Mouse (Mus musculus) heart, embryonic 15.5 days (tissue): ENCODE data around the gene Pms2. TPM values are rescaled to one million over a fixed set of nuclear protein-coding genes. Genes with fewer than 3 reads are reported as not detected.
A peak's percentile ranks its signal among the peaks of the same experiment; 100 is the strongest.

Experiments
- ATAC-seq: fragments of 200-750 bp; cut with Nextera tagmentation; replicated peaks from 2 replicates; pipeline ENCODE4 v1.8.0; 2017; ENCODE audit warnings: low read depth, moderate TSS enrichment; ENCODE audit not compliant: insufficient number of reproducible peaks, insufficient read depth, low FRiP score
- H3K27ac ChIP-seq: fragments of 300-500 bp; sonication (generic); 2 replicates; pipeline ENCODE4 v1.5.1; 2015; ENCODE audit warnings: mild to moderate bottlenecking, inconsistent platforms
- H3K27me3 ChIP-seq: fragments of 300-500 bp; sonication (generic); 2 replicates; pipeline ENCODE4 v1.6.1; 2015; ENCODE audit warnings: inconsistent platforms
- H3K36me3 ChIP-seq: fragments of 300-500 bp; sonication (generic); 2 replicates; pipeline ENCODE4 v1.6.1; 2015; ENCODE audit warnings: mild to moderate bottlenecking, inconsistent platforms
- H3K4me1 ChIP-seq: fragments of 300-500 bp; sonication (generic); replicated peaks from 2 replicates; pipeline ENCODE4 v1.6.1; 2015; ENCODE audit warnings: inconsistent platforms
- H3K4me2 ChIP-seq: fragments of 300-500 bp; sonication (generic); 2 replicates; pipeline ENCODE4 v1.6.1; 2015; ENCODE audit warnings: inconsistent platforms, mild to moderate bottlenecking, moderate library complexity
- H3K4me3 ChIP-seq: fragments of 300-500 bp; sonication (generic); 2 replicates; pipeline ENCODE4 v1.5.1; 2015; ENCODE audit warnings: mild to moderate bottlenecking, inconsistent platforms
- H3K9ac ChIP-seq: fragments of 300-500 bp; sonication (generic); 2 replicates; pipeline ENCODE4 v1.6.1; 2015; ENCODE audit warnings: mild to moderate bottlenecking, inconsistent platforms
- H3K9me3 ChIP-seq: fragments of 300-500 bp; sonication (generic); replicated peaks from 2 replicates; pipeline ENCODE4 v1.6.1; 2016; ENCODE audit warnings: inconsistent platforms
- WGBS: fragments of 180-500 bp; shearing (Covaris S2); methylation state at CpG from one replicate; pipeline ENCODE4 v1.1.7; 2015; ENCODE audit warnings: mixed read lengths; 5-methylcytosine and 5-hydroxymethylcytosine counted together
- polyA plus RNA-seq: library from polyadenylated mRNA; unstranded; fragments of >200 nt; fragmentation: Nextera tagmentation; extraction: Ambion mirVana; gene quantifications from 2 replicates; pipeline ENCODE4 v1.2.1, GENCODE M21; 2015

Pms2 gene
- polyA plus RNA-seq: 15.5 and 18.9 TPM in 2 replicates

DNA sequence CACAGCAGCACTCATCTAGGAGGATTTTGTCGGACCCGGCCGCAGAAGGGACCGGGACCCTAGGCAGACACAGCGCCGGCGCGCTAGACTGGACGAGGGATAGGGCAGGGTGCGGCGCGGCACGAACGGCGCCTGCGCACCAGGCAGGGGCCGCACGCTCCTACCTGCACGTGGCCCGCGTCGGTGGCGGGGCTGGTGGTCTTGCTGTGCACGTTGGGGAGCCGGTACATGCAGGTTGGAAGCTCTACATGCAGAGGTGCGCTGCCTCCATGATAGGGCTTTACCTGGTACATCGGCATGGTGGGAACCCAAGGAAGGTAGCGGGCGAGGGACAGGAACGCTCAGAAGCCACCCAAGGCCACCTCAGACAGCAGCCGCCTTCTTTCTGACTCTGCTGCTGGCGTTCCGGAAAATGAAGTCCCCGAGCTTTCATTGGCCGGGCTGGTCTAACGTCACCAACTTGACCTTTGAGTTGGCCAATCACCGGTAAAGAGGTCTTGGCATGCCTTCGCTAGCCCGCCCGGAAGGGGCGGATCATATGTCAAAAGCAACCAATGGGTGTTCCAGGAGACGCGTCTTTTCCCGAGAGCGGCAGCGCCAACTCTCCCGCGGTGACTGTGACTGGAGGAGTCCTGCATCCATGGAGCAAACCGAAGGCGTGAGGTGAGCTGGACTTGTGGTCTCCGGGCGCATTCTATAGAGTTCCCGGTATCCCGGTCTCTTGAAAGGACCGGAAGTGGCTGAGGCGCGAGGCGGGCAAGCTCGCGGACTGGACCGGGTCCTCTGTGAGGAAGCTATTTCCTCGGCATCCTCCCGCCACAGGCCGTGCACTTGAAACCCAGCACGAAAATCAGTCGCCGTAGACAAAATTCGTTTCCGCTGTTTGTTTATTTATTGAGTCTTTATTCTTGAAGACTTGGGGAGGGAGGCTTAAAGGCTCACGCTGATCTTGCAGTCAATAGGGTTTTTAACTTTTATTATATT lies at the start of gene Pms2, which contains the start of gene Aimp2:
Gene Pms2, plus strand, starts transcription at position 548 of the 984 bp plus-strand sequence.
Gene Aimp2, minus strand, starts transcription at position 431 of the 984 bp plus-strand sequence.
- Histone ChIP-seq H3K4me3 (peak within 1 kb of the TSS; percentile 78), H3K9ac (peak within 1 kb of the TSS; percentile 71), H3K27me3 (no peaks in the 10 kb centered on the region), H3K4me2 (peak within 1 kb of the TSS; percentile 79), H3K4me1 (peaks cover 26% of the 10 kb centered on the region), H3K9me3 (no peaks in the 10 kb centered on the region), H3K36me3 (peaks cover 17% of the 10 kb centered on the region), H3K27ac (peak within 1 kb of the TSS; percentile 90)
- WGBS: under 1% methylated on average over 70 of the region's 70 CpGs
- ATAC-seq: peak; percentile 99

DNA sequence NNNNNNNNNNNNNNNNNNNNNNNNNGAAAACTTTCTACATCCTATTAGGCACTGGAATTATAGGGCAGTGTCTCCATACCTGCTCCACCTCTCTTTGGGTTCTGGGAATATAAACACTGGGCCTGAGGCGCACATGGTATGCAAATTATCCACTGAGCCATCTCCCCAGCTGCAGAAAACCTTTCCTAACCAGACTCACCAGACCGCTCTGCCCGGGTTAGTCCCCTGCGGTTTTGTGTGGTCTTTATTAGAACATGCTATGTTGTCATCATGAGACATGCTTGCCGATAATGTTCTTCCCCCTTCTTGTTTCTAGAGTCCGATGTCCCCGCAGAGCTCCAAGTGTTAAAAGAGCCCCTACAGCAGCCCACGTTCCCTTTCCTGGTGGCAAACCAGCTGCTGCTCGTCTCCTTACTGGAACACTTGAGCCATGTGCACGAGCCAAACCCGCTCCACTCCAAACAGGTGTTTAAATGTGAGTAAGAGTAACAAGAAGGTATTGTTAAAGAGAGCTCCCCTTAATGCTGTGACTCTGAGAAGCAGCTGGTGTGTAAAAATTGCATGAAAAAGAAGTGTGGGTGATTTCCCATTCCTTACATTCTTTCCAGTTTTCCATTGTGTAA lies 38.1 kb upstream of the Pms2 start:
- Histone ChIP-seq H3K27me3 (no peaks in the 10 kb centered on the region), H3K4me1 (no peaks in the 10 kb centered on the region), H3K9me3 (no peaks in the 10 kb centered on the region), H3K4me3 (no peak overlapping the region), H3K36me3 (peaks cover 25% of the 10 kb centered on the region), H3K27ac (no peak overlapping the region), H3K9ac (no peak overlapping the region), H3K4me2 (no peak overlapping the region)
- no peak for ATAC-seq
- WGBS: 88% methylated on average over 11 of the region's 11 CpGs

DNA sequence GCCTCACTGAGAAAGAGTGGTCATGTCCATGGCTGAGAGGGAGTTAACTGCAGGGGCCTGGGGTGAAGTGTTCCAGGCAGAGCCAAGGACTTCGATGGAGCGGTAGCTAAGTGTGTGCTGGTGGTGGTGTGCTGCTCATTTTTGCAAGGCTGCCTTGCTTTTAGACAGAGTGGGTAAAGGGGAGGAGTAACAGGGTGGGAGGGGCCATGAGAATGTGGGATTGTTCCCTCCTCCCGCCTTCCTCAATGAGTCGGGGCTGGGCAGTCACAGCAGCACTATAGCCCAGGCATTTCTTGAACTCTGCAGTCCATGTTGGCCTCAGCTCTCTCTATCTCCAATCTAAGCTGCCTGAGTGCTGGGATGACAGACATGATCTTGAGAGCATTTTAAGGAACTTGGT lies 35.2 kb upstream of the Pms2 start:
- Histone ChIP-seq H3K4me1 (no peaks in the 10 kb centered on the region), H3K27ac (no peak overlapping the region), H3K4me3 (no peak overlapping the region), H3K4me2 (no peak overlapping the region), H3K36me3 (peaks cover 41% of the 10 kb centered on the region), H3K9ac (no peak overlapping the region), H3K27me3 (no peaks in the 10 kb centered on the region), H3K9me3 (no peaks in the 10 kb centered on the region)
- WGBS: 59% methylated on average over 4 of the region's 4 CpGs
- no peak for ATAC-seq

DNA sequence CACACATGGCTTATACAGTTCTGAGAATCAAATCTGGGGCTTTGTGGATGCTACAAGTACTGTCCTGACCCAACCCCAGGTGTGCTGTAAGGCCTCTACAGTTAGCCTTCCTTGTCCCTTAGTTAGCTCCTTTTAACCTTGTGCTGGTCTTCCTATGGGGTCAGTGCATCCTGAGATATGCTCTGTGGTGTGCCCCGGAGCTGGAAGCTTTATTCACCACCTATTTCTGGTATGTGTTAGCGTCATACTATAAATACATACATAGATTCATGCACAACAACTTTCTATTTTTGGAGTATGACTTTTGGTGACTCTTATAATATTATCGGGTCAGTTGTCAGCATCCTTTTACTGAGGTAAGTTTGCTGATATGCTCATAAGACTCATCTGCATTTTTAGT lies 24.5 kb upstream of the Pms2 start:
- Histone ChIP-seq H3K36me3 (peaks cover 76% of the 10 kb centered on the region), H3K27me3 (no peaks in the 10 kb centered on the region), H3K4me1 (peaks cover 5% of the 10 kb centered on the region; the same call in 1 of the 2 replicates), H3K9me3 (no peaks in the 10 kb centered on the region), H3K9ac (no peak overlapping the region), H3K27ac (peak overlapping the region; percentile 65), H3K4me3 (no peak overlapping the region), H3K4me2 (no peak overlapping the region)
- 55% methylated on average over 3 of the region's 3 CpGs for WGBS
- ATAC-seq: no peak

DNA sequence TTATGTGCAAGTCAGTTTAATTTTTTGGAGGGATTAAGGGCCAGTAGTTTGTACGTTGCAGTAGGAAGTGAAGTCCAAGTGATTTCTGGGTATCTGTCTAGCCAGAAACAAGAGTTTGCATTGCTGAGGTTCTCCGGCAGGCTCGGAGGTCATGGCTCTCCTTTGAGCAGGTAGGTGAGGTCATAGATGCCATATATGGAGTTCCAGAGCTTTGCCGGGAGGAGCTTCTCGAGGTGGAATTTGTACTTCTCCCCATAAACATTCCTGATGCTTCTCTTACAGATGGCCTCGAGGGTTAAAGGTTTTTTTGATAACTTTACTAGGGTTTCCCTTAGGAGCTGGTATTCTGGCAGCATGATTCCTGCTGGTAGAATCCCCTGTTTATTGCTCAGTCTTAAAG lies 19.0 kb upstream of the Pms2 start:
- no peak for ATAC-seq
- H3K27ac ChIP-seq: no peak overlapping the region
- WGBS: 61% methylated on average over 6 of the region's 6 CpGs
- H3K36me3 ChIP-seq: peaks cover 54% of the 10 kb centered on the region
- no peak overlapping the region for H3K4me2 ChIP-seq
- H3K27me3 ChIP-seq: no peaks in the 10 kb centered on the region
- no peak overlapping the region for H3K4me3 ChIP-seq
- H3K4me1 ChIP-seq: no peaks in the 10 kb centered on the region
- no peaks in the 10 kb centered on the region for H3K9me3 ChIP-seq
- no peak overlapping the region for H3K9ac ChIP-seq

DNA sequence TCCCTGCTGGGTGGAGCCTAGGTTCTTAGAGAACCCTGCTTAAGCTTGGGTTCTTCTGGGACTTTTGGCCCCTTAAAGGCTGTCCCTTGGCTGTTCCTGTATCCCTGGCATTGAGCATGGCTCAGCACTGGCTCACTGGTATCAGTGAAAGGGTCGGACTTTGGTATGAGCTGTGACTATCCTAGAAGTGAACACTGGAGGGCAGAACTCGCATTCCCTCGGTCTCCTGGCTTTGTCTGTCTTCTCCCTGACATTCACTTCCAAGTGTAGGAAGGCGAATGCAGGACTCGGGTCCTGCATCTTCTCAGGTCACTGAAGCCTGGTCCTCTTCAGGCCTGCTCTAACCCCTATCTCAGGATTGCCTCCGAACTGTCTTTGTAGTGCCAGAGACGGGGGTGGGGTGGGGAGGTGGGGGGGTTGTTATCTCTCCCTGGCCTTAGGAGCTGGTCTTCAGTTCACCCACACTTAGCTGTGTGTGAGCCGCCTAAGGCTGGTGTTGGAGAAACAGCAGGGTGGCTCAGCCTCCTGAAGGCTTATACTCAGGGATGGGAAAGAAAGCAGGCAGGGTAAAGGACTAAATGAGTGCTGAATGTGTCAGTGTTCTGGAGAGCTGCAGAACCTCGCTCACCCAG lies 17.4 kb upstream of the Pms2 start:
- no peak for ATAC-seq
- Histone ChIP-seq H3K4me3 (no peak overlapping the region), H3K27ac (no peak overlapping the region), H3K9ac (no peak overlapping the region), H3K9me3 (no peaks in the 10 kb centered on the region), H3K4me1 (no peaks in the 10 kb centered on the region), H3K4me2 (no peak overlapping the region), H3K36me3 (peaks cover 46% of the 10 kb centered on the region; the same call in 1 of the 2 replicates), H3K27me3 (no peaks in the 10 kb centered on the region)
- WGBS: 41% methylated on average over 9 of the region's 9 CpGs

DNA sequence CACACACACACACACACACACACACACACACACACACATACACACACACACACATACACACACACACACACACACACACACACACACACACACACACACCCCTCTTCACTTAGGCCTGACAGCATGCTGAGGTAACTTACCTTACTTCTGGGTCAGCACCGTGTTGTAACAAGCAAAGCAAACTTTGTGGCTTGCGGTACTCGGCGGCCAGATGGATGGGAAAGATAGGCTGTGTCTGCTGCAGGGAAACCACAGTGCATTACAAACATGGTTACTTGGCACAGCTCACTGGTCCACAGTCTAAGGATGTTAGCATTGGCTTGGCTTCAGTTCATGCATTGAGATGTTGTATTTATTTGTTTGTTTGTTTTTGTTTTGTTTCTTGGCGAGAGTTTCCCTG lies 16.4 kb upstream of the Pms2 start:
- Histone ChIP-seq H3K27ac (no peak overlapping the region), H3K9ac (no peak overlapping the region), H3K9me3 (no peaks in the 10 kb centered on the region), H3K36me3 (peaks cover 45% of the 10 kb centered on the region; the same call in 1 of the 2 replicates), H3K27me3 (no peaks in the 10 kb centered on the region), H3K4me3 (no peak overlapping the region), H3K4me2 (no peak overlapping the region), H3K4me1 (no peaks in the 10 kb centered on the region)
- WGBS: 75% methylated on average over 5 of the region's 5 CpGs
- no peak for ATAC-seq

DNA sequence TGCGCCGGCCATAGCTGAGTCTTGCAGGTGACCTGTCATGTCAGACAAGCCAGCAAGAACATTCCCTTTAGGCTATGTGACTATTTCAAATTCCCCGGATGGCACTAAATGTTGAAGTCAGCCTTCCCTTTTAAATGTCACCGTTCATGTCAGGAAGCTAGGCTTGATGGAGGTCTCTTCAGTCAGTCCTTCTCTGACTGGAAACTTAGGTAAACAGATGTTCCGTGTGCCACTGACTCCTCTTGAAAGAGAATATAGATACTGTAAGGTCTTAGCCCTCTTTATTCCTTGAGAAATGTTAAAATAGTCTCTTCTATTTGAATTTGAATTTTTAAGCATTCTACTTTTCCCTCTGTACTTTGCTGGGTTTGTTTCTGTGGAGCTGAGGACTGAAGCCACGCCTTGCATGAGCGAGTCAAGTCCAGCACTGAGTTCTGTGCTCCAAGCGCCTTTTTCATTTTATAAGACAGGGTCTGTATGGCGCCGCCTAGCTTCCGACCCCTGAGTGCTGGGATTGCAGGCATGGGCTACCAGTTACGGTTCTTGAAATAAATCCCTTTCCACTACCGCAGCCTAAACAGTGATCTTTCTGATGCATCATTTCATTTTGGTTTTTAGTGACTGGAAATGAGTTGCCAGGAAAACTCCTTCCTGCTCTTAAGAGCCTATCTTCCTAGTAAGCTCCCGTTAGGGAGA lies 12.0 kb upstream of the Pms2 start, which contains the start of gene Ankrd61:
Gene Ankrd61, minus strand, starts transcription at position 51 of the 696 bp plus-strand sequence.
- H3K4me2 ChIP-seq: no peak within 1 kb of the TSS
- no peak within 1 kb of the TSS for H3K27ac ChIP-seq
- WGBS: 85% methylated on average over 14 of the region's 14 CpGs
- peaks cover 54% of the 10 kb centered on the region for H3K36me3 ChIP-seq
- no peaks in the 10 kb centered on the region for H3K27me3 ChIP-seq
- no peaks in the 10 kb centered on the region for H3K4me1 ChIP-seq
- no peak within 1 kb of the TSS for H3K9ac ChIP-seq
- no peaks in the 10 kb centered on the region for H3K9me3 ChIP-seq
- ATAC-seq: no peak
- no peak within 1 kb of the TSS for H3K4me3 ChIP-seq

DNA sequence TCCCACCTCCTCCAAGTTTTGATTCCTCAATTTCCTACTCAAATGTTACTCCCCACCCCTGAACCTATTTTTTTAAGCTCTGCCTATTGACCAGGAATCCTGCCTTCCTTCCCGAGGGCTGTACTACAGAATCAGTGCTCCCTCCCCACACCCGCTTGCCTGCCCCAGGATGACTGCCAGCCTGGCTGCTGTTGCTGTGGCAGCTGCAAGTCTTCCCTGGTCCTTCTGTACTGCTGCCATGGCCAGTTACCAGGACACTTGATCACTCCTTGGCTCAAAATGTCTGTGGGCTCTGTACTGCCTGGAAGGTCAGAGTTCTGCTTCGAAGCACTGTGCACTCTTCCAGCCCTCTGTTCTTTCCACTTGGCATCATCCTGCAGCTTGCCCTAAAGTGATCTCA lies 7.7 kb upstream of the Pms2 start:
- H3K4me1 ChIP-seq: no peaks in the 10 kb centered on the region; the same call in 1 of the 2 replicates
- H3K36me3 ChIP-seq: peaks cover 76% of the 10 kb centered on the region
- no peak overlapping the region for H3K27ac ChIP-seq
- H3K4me3 ChIP-seq: no peak overlapping the region
- H3K9me3 ChIP-seq: no peaks in the 10 kb centered on the region
- H3K4me2 ChIP-seq: no peak overlapping the region
- WGBS: 87% methylated on average over 3 of the region's 3 CpGs
- no peak for ATAC-seq
- no peaks in the 10 kb centered on the region for H3K27me3 ChIP-seq
- no peak overlapping the region for H3K9ac ChIP-seq

DNA sequence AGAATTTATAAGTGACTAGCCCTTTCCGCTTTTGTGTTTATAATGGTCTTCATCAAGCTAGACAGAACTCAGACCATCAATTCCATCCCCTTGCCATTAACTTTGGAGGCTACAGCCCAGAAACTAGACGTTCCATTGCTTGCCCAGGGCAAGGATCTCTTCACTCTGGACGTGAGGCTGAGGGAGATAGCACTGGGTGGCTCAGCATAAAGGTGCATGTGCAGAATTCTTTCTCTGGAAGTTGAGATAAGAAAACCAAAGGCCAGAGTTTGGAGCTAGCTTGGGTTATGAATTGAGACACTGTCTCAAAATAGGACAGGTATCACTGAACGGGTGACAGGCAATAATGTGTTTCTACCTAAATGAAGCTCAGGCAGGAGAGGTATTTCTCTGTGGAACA lies 6.0 kb upstream of the Pms2 start:
- 59% methylated on average over 4 of the region's 4 CpGs for WGBS
- no peak overlapping the region for H3K4me3 ChIP-seq
- no peak overlapping the region for H3K27ac ChIP-seq
- H3K36me3 ChIP-seq: peaks cover 64% of the 10 kb centered on the region
- H3K4me2 ChIP-seq: no peak overlapping the region
- no peak for ATAC-seq
- H3K9ac ChIP-seq: no peak overlapping the region
- H3K9me3 ChIP-seq: no peaks in the 10 kb centered on the region
- peaks cover 15% of the 10 kb centered on the region for H3K4me1 ChIP-seq
- no peaks in the 10 kb centered on the region for H3K27me3 ChIP-seq

DNA sequence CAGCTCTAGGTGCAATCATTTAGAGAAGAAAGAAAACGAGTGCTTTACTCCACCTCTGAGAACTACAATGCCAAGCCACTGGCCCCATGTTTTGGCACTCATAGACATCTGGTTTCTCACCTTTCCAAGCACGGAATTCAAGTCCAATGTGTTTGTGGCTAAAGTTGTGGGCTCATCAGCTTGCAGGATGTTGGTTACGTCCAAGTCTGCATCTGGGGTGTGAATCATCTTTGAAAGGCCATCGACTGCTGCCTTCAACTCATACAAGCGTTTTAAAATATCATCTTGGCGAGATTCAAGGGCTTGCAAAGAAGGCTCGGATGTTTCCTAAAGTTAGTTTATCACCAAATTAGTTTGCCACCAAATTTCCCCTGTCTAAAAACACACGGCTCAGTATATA lies 3.3 kb upstream of the Pms2 start:
- H3K36me3 ChIP-seq: peaks cover 41% of the 10 kb centered on the region
- no peak overlapping the region for H3K9ac ChIP-seq
- no peak overlapping the region for H3K4me3 ChIP-seq
- ATAC-seq: no peak
- H3K4me2 ChIP-seq: no peak overlapping the region
- H3K27ac ChIP-seq: no peak overlapping the region
- H3K4me1 ChIP-seq: peaks cover 26% of the 10 kb centered on the region
- 76% methylated on average over 8 of the region's 8 CpGs for WGBS
- H3K9me3 ChIP-seq: no peaks in the 10 kb centered on the region
- H3K27me3 ChIP-seq: no peaks in the 10 kb centered on the region
